Mouse (Mus musculus): ENCODE measurements at regions not wholly inside any gene's neighbourhood (a gene's known extent, or its start where the extent isn't known, plus 50 kb on each side); places are given as distances from the start of the nearest gene placed in this dataset.

GRCm38 (mm10) chr10:14216191-14216992, 250.5 kb downstream of the Hivep2 start:
- ATAC-seq (ENCODE audit: insufficient number of reproducible peaks, low FRiP score, low TSS enrichment, low read depth) = no peak
- H3K27ac ChIP-seq = peak overlapping the region; percentile 1; the same call in 1 of the 2 replicates
- H3K9me3 ChIP-seq = no peaks in the 10 kb centered on the region

GRCm38 (mm10) chr10:14215512-14215911, 249.6 kb downstream of the Hivep2 start:
- Histone ChIP-seq H3K4me1 (0 out of 2 replicates have a peak, but pooled peaks cover 2% of the 10 kb centered on the region), H3K27ac (no peak overlapping the region), H3K9ac (no peak overlapping the region), H3K9me3 (no peaks in the 10 kb centered on the region), H3K4me3 (no peak overlapping the region), H3K27me3 (no peaks in the 10 kb centered on the region), H3K4me2 (no peak overlapping the region), H3K36me3 (no peaks in the 10 kb centered on the region)
- ATAC-seq (ENCODE audit: insufficient number of reproducible peaks, low FRiP score, low TSS enrichment, low read depth) = no peak
- 76% methylated on average over 4 of the region's 4 CpGs for WGBS

More at GRCm38 (mm10) chr10:14216191-14216992, 250.5 kb downstream of the Hivep2 start:
- 60% methylated on average over 10 of the region's 10 CpGs for WGBS
- Histone ChIP-seq H3K4me3 (no peak overlapping the region), H3K4me1 (0 out of 2 replicates have a peak, but pooled peaks cover 2% of the 10 kb centered on the region), H3K9ac (no peak overlapping the region), H3K4me2 (no peak overlapping the region), H3K27me3 (no peaks in the 10 kb centered on the region), H3K36me3 (no peaks in the 10 kb centered on the region)

- Histone ChIP-seq H3K9ac (no peak overlapping the region), H3K27me3 (no peaks in the 10 kb centered on the region), H3K9me3 (no peaks in the 10 kb centered on the region), H3K36me3 (no peaks in the 10 kb centered on the region), H3K27ac (no peak overlapping the region), H3K4me3 (no peak overlapping the region), H3K4me2 (no peak overlapping the region), H3K4me1 (peaks cover 7% of the 10 kb centered on the region; the same call in 1 of the 2 replicates)
- 47% methylated on average over 5 of the region's 5 CpGs for WGBS
- no peak for ATAC-seq (ENCODE audit: insufficient number of reproducible peaks, low FRiP score, low TSS enrichment, low read depth)
These were observed 247.7 kb downstream of the Hivep2 start for GRCm38 (mm10) chr10:14213536-14213935.

GRCm38 (mm10) chr10:14211926-14212325, 246.1 kb downstream of the Hivep2 start:
- peaks cover 10% of the 10 kb centered on the region; the same call in 1 of the 2 replicates for H3K4me1 ChIP-seq
- H3K27me3 ChIP-seq = no peaks in the 10 kb centered on the region
- H3K4me2 ChIP-seq = no peak overlapping the region
- no peak overlapping the region for H3K9ac ChIP-seq
- ATAC-seq (ENCODE audit: insufficient number of reproducible peaks, low FRiP score, low TSS enrichment, low read depth) = no peak
- 40% methylated on average over 6 of the region's 6 CpGs for WGBS
- H3K27ac ChIP-seq = no peak overlapping the region
- H3K9me3 ChIP-seq = no peaks in the 10 kb centered on the region
- no peak overlapping the region for H3K4me3 ChIP-seq
- H3K36me3 ChIP-seq = no peaks in the 10 kb centered on the region

DNA sequence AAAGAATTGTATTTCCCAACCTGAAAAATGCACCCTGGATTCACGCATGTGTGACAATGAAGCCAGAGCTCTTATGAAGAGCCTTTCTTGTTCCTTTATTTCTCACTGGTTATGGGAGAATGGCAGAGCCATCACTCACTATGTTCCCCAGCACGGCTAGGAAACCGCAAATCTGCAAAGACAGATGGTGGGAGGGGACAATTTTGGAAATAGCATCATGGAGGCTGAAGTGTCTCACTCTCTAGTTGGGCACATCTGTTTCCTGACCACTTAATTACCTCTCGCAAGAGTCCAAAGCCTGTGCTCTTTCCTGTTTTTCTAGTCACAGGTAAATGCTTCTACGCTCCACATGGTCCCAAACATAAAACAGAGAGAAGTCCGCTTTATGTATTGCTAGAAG, 245.6 kb downstream of the Hivep2 start:
- Histone ChIP-seq H3K4me3 (no peak overlapping the region), H3K9me3 (no peaks in the 10 kb centered on the region), H3K4me1 (peaks cover 8% of the 10 kb centered on the region; the same call in 1 of the 2 replicates), H3K27ac (no peak overlapping the region), H3K36me3 (no peaks in the 10 kb centered on the region), H3K27me3 (no peaks in the 10 kb centered on the region), H3K9ac (no peak overlapping the region), H3K4me2 (no peak overlapping the region)
- 55% methylated on average over 6 of the region's 6 CpGs for WGBS
- ATAC-seq (ENCODE audit: insufficient number of reproducible peaks, low FRiP score, low TSS enrichment, low read depth) = no peak

GRCm38 (mm10) chr10:14210445-14210844, 244.6 kb downstream of the Hivep2 start:
- H3K9ac ChIP-seq = no peak overlapping the region
- H3K4me3 ChIP-seq = no peak overlapping the region
- H3K4me1 ChIP-seq = peaks cover 7% of the 10 kb centered on the region; the same call in 1 of the 2 replicates
- no peaks in the 10 kb centered on the region for H3K9me3 ChIP-seq
- no peak for ATAC-seq (ENCODE audit: insufficient number of reproducible peaks, low FRiP score, low TSS enrichment, low read depth)
- H3K4me2 ChIP-seq = no peak overlapping the region
- H3K27me3 ChIP-seq = no peaks in the 10 kb centered on the region
- WGBS = 74% methylated on average over 8 of the region's 8 CpGs
- no peaks in the 10 kb centered on the region for H3K36me3 ChIP-seq
- no peak overlapping the region for H3K27ac ChIP-seq

DNA sequence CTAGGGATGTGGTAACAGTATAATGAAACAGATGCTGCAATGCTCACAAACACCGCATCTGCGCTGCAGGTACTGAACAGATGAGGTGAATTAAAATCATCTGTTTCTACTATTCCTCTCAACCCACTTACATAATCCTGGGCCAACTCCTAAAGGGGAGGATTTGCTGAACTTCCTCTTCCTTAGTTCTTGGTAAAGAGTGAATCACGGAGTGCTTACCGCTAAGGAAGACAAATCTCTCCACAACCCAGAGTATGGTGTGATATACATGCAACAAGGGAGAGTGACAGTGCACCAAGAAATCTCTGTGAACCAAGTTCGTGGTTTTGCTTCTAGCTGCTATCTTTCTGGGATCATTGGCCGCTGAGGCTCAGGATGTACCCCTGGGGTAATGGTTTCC, 244.2 kb downstream of the Hivep2 start:
- WGBS = 66% methylated on average over 6 of the region's 6 CpGs
- Histone ChIP-seq H3K9me3 (no peaks in the 10 kb centered on the region), H3K9ac (no peak overlapping the region), H3K4me3 (no peak overlapping the region), H3K4me2 (no peak overlapping the region), H3K4me1 (peaks cover 7% of the 10 kb centered on the region; the same call in 1 of the 2 replicates), H3K36me3 (no peaks in the 10 kb centered on the region), H3K27me3 (no peaks in the 10 kb centered on the region), H3K27ac (no peak overlapping the region)
- ATAC-seq (ENCODE audit: insufficient number of reproducible peaks, low FRiP score, low TSS enrichment, low read depth) = no peak

DNA sequence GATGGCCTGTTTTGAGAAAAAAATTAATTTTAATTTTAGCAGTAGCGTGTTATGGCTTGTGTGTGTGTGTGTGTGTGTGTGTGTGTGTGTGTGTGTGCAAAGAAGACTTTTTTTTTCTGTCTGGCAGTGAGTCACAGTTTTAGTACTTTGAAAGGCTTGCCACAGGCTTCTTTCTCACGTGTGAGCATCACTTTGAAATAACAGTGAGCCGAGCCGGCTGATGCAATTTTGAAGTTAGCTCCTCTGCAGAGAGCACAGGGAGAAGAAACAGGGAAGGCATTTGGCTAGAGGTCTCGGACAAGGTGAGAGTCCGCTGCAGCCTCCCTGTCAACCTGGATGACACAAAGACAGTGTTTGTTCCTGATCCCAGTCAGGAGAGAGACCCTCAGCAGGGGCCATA, 242.3 kb downstream of the Hivep2 start:
- no peak overlapping the region for H3K27ac ChIP-seq
- H3K9ac ChIP-seq = no peak overlapping the region
- no peak overlapping the region for H3K4me2 ChIP-seq
- 52% methylated on average over 6 of the region's 6 CpGs for WGBS
- no peaks in the 10 kb centered on the region for H3K36me3 ChIP-seq
- no peak overlapping the region for H3K4me3 ChIP-seq
- H3K27me3 ChIP-seq = no peaks in the 10 kb centered on the region
- peaks cover 7% of the 10 kb centered on the region; the same call in 1 of the 2 replicates for H3K4me1 ChIP-seq
- no peak for ATAC-seq (ENCODE audit: insufficient number of reproducible peaks, low FRiP score, low TSS enrichment, low read depth)
- no peaks in the 10 kb centered on the region for H3K9me3 ChIP-seq

- no peak overlapping the region for H3K27ac ChIP-seq
- peaks cover 7% of the 10 kb centered on the region; the same call in 1 of the 2 replicates for H3K4me1 ChIP-seq
- H3K36me3 ChIP-seq = no peaks in the 10 kb centered on the region
- WGBS = 52% methylated on average over 5 of the region's 5 CpGs
- H3K9me3 ChIP-seq = no peaks in the 10 kb centered on the region
- H3K27me3 ChIP-seq = no peaks in the 10 kb centered on the region
- H3K4me2 ChIP-seq = no peak overlapping the region
- no peak for ATAC-seq (ENCODE audit: insufficient number of reproducible peaks, low FRiP score, low TSS enrichment, low read depth)
- H3K9ac ChIP-seq = no peak overlapping the region
- H3K4me3 ChIP-seq = no peak overlapping the region
These were observed 241.7 kb downstream of the Hivep2 start for GRCm38 (mm10) chr10:14207616-14208015.

DNA sequence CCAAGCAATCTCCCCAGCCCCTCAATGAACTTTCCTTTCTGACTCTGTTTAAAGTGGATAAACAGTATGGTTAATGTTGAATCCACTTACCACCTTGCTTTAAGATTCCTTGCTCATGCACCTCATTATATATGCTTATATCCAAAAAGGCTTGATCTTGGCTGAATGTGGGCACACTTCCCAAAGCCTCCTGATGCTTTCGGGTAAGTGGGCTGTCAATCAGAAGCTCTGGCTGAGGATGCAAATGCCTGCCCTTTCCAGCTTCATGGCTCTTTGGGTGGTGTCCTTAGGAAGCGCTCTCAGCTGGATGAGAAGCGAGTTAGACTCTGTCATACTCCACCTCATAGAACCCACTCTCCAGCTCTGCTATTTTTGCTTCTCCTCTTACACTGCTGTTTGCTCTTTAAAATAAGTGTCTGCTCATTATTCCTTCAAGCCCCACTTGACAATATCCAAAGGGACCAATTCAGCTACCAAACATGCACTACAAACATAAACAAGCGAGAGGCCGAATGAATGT, 241.2 kb downstream of the Hivep2 start:
- WGBS = 85% methylated on average over 5 of the region's 5 CpGs

More for the DNA sequence above, 241.2 kb downstream of the Hivep2 start:
- Histone ChIP-seq H3K4me3 (no peak overlapping the region), H3K9me3 (no peaks in the 10 kb centered on the region), H3K9ac (no peak overlapping the region), H3K27me3 (no peaks in the 10 kb centered on the region), H3K36me3 (no peaks in the 10 kb centered on the region), H3K27ac (no peak overlapping the region), H3K4me1 (peaks cover 7% of the 10 kb centered on the region; the same call in 1 of the 2 replicates), H3K4me2 (no peak overlapping the region)
- ATAC-seq (ENCODE audit: insufficient number of reproducible peaks, low FRiP score, low TSS enrichment, low read depth) = no peak

Measured in limb, embryonic 15.5 days (tissue).